Mouse (Mus musculus) limb, embryonic 15.5 days (tissue): ENCODE results near the gene Olfr1351. TPM values are rescaled to one million over a fixed set of nuclear protein-coding genes. Genes with fewer than 3 reads are reported as not detected.
"Not testable (repeated sequence)": the region's sequence is repeated elsewhere in the genome, so short reads cannot be mapped to it uniquely, and the experiment has no call there.

ENCODE experiments used
- ATAC-seq: fragments of 200-750 bp; cut with Nextera tagmentation; 2 replicates; pipeline ENCODE4 v1.8.0; 2017; ENCODE audit warnings: low read depth, moderate TSS enrichment; ENCODE audit not compliant: insufficient number of reproducible peaks, low FRiP score, low TSS enrichment
- H3K27ac ChIP-seq: fragments of 300-500 bp; sonication (generic); 2 replicates; pipeline ENCODE4 v1.5.1; 2015; ENCODE audit warnings: moderate library complexity, mild to moderate bottlenecking, inconsistent platforms
- H3K27me3 ChIP-seq: fragments of 300-500 bp; sonication (generic); 2 replicates; pipeline ENCODE4 v1.6.1; 2015; ENCODE audit warnings: inconsistent platforms
- H3K36me3 ChIP-seq: fragments of 300-500 bp; sonication (generic); 2 replicates; pipeline ENCODE4 v1.6.1; 2015; ENCODE audit warnings: inconsistent platforms
- H3K4me1 ChIP-seq: fragments of 300-500 bp; sonication (generic); 2 replicates; pipeline ENCODE4 v1.6.1; 2015; ENCODE audit warnings: inconsistent platforms
- H3K4me2 ChIP-seq: fragments of 300-500 bp; sonication (generic); 2 replicates; pipeline ENCODE4 v1.6.1; 2015; ENCODE audit warnings: mild to moderate bottlenecking, inconsistent platforms
- H3K4me3 ChIP-seq: fragments of 300-500 bp; sonication (generic); 2 replicates; pipeline ENCODE4 v1.5.1; 2015; ENCODE audit warnings: mild to moderate bottlenecking, inconsistent platforms
- H3K9ac ChIP-seq: fragments of 300-500 bp; sonication (generic); 2 replicates; pipeline ENCODE4 v1.6.1; 2015; ENCODE audit warnings: inconsistent platforms
- H3K9me3 ChIP-seq: fragments of 300-500 bp; sonication (generic); 2 replicates; pipeline ENCODE4 v1.6.1; 2016; ENCODE audit warnings: inconsistent platforms
- WGBS: fragments of 180-500 bp; shearing (Covaris S2); methylation state at CpG from one replicate; pipeline ENCODE4 v1.1.7; 2015; 5-methylcytosine and 5-hydroxymethylcytosine counted together
- polyA plus RNA-seq: library from polyadenylated mRNA; unstranded; fragments of >200 nt; fragmentation: Nextera tagmentation; extraction: Ambion mirVana; gene quantifications from 2 replicates; pipeline ENCODE4 v1.2.1, GENCODE M21; 2015

The Olfr1351 gene
- polyA plus RNA-seq, result not detected in 2 replicates

GRCm38 (mm10) chr10:79012172-79012571 is at the start of gene Olfr1351:
Gene Olfr1351, plus strand, starts transcription at chr10:79012472.
- H3K27me3 ChIP-seq, result no peaks in the 10 kb centered on the region
- H3K9me3 ChIP-seq, result no peaks in the 10 kb centered on the region
- H3K4me1 ChIP-seq, result no peaks in the 10 kb centered on the region
- no peak for ATAC-seq
- no peak within 1 kb of the TSS for H3K4me3 ChIP-seq
- H3K4me2 ChIP-seq, result no peak within 1 kb of the TSS
- H3K36me3 ChIP-seq, result no peaks in the 10 kb centered on the region
- 62% methylated on average over 1 of the region's 1 CpGs for WGBS
- H3K27ac ChIP-seq, result no peak within 1 kb of the TSS
- H3K9ac ChIP-seq, result no peak within 1 kb of the TSS

- H3K27me3 ChIP-seq, ATAC-seq, H3K4me1 ChIP-seq, H3K27ac ChIP-seq, H3K9me3 ChIP-seq, H3K36me3 ChIP-seq, H3K4me3 ChIP-seq, H3K4me2 ChIP-seq, H3K9ac ChIP-seq: not testable (repeated sequence)
Measured at GRCm38 (mm10) chr10:78963009-78963408, 49.3 kb upstream of the Olfr1351 start, which contains the start of gene Olfr1353. Gene Olfr1353, plus strand, starts transcription at chr10:78963309.

- no peak within 1 kb of the TSS for H3K4me2 ChIP-seq
- no peaks in the 10 kb centered on the region for H3K4me1 ChIP-seq
- H3K27ac ChIP-seq, result no peak within 1 kb of the TSS
- H3K9ac ChIP-seq, result no peak within 1 kb of the TSS
- ATAC-seq, result no peak
- no peaks in the 10 kb centered on the region for H3K27me3 ChIP-seq
- H3K4me3 ChIP-seq, result no peak within 1 kb of the TSS
- H3K36me3 ChIP-seq, result no peaks in the 10 kb centered on the region
- no peaks in the 10 kb centered on the region for H3K9me3 ChIP-seq
Measured at GRCm38 (mm10) chr10:78980750-78981149, 31.5 kb upstream of the Olfr1351 start, which contains the start of gene Olfr1352. Gene Olfr1352, plus strand, starts transcription at chr10:78981050.

- no peak within 1 kb of the TSS for H3K27ac ChIP-seq
- H3K9ac ChIP-seq, result no peak within 1 kb of the TSS
- no peaks in the 10 kb centered on the region for H3K9me3 ChIP-seq
- H3K4me3 ChIP-seq, result no peak within 1 kb of the TSS
- H3K4me2 ChIP-seq, result no peak within 1 kb of the TSS
- ATAC-seq, result no peak
- H3K4me1 ChIP-seq, result no peaks in the 10 kb centered on the region
- H3K27me3 ChIP-seq, result no peaks in the 10 kb centered on the region
- H3K36me3 ChIP-seq, result no peaks in the 10 kb centered on the region
Measured at GRCm38 (mm10) chr10:79028441-79028840, 16.2 kb downstream of the Olfr1351 start, which contains the start of gene Olfr57. Gene Olfr57, plus strand, starts transcription at chr10:79028741.

GRCm38 (mm10) chr10:79042457-79042856 is 30.2 kb downstream of the Olfr1351 start:
- 92% methylated on average over 2 of the region's 2 CpGs for WGBS
- H3K27ac ChIP-seq, H3K4me1 ChIP-seq, H3K9ac ChIP-seq, H3K9me3 ChIP-seq, H3K27me3 ChIP-seq, H3K4me3 ChIP-seq, ATAC-seq, H3K4me2 ChIP-seq, H3K36me3 ChIP-seq: not testable (repeated sequence)

- not testable (repeated sequence) for H3K9me3 ChIP-seq, ATAC-seq, H3K9ac ChIP-seq, H3K27me3 ChIP-seq, H3K4me3 ChIP-seq, H3K27ac ChIP-seq, H3K4me1 ChIP-seq, H3K4me2 ChIP-seq
- peaks cover 29% of the 10 kb centered on the region for H3K36me3 ChIP-seq
- WGBS, result 69% methylated on average over 3 of the region's 3 CpGs
Measured at GRCm38 (mm10) chr10:79057370-79057769, 45.1 kb downstream of the Olfr1351 start.

Other genes starting within 250 kb of the Olfr1351 start
- gene Slc1a6, start 232.0 kb upstream of the Olfr1351 start, polyA plus RNA-seq, result 0.82 and 1.0 TPM in 2 replicates
- not detected in 2 replicates for gene Olfr1356, start 160.3 kb upstream of the Olfr1351 start, polyA plus RNA-seq
- not detected in 2 replicates for gene Olfr1355, start 136.9 kb upstream of the Olfr1351 start, polyA plus RNA-seq
- not detected in 2 replicates for gene Olfr1354, start 99.3 kb upstream of the Olfr1351 start, polyA plus RNA-seq
- gene Olfr8, start 61.8 kb upstream of the Olfr1351 start, polyA plus RNA-seq, result not detected in 2 replicates
- not detected in 2 replicates for gene Olfr1353, start 49.2 kb upstream of the Olfr1351 start, polyA plus RNA-seq
- not detected in 2 replicates for gene Olfr1352, start 31.4 kb upstream of the Olfr1351 start, polyA plus RNA-seq
- gene Olfr57, start 16.3 kb downstream of the Olfr1351 start, polyA plus RNA-seq, result not detected in 2 replicates
- gene 2610008E11Rik, start 85.1 kb downstream of the Olfr1351 start, polyA plus RNA-seq, result 32.8 and 34.5 TPM in 2 replicates
- gene Vmn2r80, start 136.3 kb downstream of the Olfr1351 start, polyA plus RNA-seq, result not detected in 2 replicates
- gene Vmn2r81, start 235.2 kb downstream of the Olfr1351 start, polyA plus RNA-seq, result not detected in 2 replicates